Mouse (Mus musculus) retina, embryonic 14.5 days (tissue): Measurements from ENCODE around the gene Arrdc5.
"Not testable (repeated sequence)": the region's sequence is repeated elsewhere in the genome, so short reads cannot be mapped to it uniquely, and the experiment has no call there.

Experiments used
- DNase-seq: peaks from one replicate; pipeline ENCODE4 v3.0.0-alpha.2; 2015; ENCODE audit warnings: low spot score

Arrdc5 gene

GRCm38 (mm10) chr17:56277567-56277893 is 22.6 kb downstream of the Arrdc5 start:
- DNase-seq = no peak

- DNase-seq = peak; percentile 88
These were observed 23.2 kb downstream of the Arrdc5 start, which contains the start of gene Ticam1 for GRCm38 (mm10) chr17:56276643-56277566. TSS of gene Ticam1 (minus strand) at chr17:56276786.

GRCm38 (mm10) chr17:56275842-56276480 is 24.1 kb downstream of the Arrdc5 start:
- no peak for DNase-seq

DNA sequence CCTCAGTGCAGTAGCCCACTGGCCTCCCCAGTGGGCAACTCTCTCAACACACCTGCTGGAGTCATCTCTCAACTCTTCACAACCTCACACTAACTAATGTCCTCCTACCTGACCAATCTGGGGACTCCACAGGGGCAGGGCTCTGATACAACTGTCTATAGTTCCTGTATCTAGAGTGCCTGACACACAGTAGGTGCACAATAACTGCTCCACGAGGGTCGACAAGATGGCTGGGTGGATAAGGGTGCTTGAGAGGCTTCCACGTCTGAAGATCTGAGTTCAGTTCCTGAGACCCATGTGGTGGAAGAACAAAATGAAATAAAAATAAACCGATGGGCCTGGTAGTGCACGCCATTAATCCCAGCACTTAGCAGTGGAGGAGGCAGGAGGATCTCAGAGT is 26.1 kb downstream of the Arrdc5 start:
- no peak for DNase-seq

DNA sequence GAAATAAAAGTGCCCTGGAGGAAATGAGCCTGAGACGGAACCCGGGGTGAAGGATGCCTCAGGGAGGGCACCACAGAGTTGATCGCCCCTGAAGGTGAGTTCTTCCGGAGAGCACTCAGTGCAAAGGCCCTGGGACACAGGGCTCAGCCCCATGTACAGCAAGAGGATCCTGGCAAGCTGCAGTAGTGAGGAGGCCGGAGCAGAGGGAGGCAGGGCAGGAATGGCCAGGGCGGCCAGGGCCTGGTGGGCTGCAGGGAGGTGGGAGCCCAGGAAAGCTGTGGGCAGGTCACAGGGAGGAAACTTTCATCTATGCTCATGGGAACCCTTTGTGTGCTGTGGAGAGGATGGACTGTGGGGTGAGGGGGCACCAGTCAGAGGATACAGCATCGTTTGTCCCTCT is 26.6 kb downstream of the Arrdc5 start:
- no peak for DNase-seq

GRCm38 (mm10) chr17:56272644-56273043 is 27.4 kb downstream of the Arrdc5 start:
- no peak for DNase-seq

- DNase-seq = no peak
These were observed 28.4 kb downstream of the Arrdc5 start for GRCm38 (mm10) chr17:56271609-56272253.

DNA sequence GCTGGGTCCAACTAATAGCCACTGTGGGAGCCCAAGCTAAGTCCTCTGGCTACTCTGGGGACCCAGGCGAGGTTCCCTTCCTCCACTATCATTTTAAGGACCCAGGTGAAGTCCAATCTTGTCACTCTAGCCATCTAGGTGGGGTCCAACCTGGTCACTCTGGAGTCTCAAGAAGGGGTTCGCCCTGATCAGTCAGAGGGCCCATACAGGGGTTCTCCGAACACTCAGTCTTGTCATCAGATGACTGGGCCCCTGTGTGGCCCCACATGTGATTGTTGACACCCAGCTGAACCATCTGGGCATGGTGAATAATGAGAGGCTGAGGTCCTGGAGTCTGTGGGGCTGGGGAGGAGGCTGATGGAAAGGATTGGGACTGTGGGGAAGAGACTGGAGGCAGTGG is 30.3 kb downstream of the Arrdc5 start:
- DNase-seq = no peak

- peak; percentile 83 for DNase-seq
These were observed 30.9 kb downstream of the Arrdc5 start for GRCm38 (mm10) chr17:56269153-56269630.

DNA sequence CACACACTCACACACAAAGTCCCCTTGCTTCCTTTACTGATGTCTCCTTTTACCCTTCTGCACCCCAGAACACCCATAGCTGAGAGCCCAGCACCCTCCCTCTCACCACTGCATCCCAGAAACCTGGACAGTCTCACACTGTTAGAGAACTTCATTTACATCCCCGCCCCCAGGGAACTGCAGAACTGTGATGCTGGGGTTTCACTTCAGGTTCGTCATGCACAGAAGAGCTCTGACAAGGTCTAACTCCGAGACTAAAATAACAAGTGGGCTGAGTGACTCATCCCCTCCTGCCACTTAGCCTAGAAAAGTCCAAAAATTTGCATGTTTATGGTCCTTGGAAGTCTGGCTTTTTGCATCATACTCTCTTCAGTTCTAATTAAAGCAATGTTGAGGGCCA is 33.8 kb downstream of the Arrdc5 start:
- DNase-seq = no peak

- no peak for DNase-seq
These were observed 34.2 kb downstream of the Arrdc5 start for GRCm38 (mm10) chr17:56265869-56266268.

DNA sequence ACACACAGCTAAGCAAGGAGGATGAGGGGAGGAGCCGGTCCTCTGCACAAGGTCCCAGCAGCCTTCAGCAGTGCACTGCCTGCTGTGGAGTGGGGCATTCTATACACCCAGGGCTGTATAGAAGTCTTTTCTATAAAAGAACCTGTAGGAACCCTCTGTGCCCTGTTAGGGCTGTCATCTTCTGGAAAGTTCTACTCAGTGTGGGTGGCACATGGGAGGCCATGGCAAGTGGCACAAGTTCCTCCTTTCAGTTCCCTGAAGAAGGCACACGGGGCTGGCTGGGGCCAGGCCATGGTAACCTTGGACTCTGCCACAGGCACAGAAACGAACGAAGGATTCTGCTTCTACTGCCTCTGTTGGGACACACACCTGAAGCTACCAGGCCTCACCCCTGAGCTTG is 35.1 kb downstream of the Arrdc5 start:
- no peak for DNase-seq

DNA sequence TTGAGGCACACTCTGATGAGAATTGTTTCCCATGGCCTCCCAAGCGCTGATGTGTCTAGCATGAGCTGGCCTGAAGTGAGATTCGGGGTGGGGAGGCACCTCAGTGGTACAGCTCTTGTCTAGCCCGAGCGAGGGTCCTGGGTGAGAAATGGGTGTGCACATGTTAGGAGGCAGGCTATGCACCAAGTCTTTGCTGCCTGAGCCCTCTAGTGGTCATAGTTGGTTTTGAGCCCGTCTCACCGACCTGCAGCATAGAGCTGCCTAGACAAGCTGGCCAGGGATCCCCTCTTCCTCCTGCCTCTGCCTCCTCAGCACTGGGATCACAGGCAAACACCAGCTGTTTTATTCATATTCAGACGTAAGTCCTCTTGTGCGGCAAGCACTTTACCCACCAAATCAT is 36.1 kb downstream of the Arrdc5 start:
- DNase-seq = peak; percentile 87

DNA sequence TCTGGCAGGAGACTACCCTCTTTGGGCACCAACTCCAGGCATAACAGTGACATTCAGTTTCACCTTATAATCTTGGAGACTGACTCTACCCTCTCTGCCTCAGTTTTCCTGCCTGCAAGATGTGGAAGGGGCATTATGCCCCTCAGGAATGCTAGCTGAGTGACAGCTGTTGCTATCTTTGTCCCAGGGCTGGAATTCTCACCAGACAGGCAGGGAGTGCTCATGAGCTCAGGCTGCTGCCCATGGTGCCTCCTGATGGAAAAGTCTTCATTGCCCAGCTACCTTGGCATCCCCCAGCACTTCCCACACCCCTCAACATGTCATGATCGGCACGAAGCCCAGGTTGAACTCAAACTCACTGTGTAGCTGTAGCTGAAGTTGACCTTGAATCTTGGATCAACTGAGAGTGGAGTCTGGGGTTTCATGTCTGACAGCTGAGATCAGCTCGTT is 37.4 kb downstream of the Arrdc5 start:
- DNase-seq = no peak

DNA sequence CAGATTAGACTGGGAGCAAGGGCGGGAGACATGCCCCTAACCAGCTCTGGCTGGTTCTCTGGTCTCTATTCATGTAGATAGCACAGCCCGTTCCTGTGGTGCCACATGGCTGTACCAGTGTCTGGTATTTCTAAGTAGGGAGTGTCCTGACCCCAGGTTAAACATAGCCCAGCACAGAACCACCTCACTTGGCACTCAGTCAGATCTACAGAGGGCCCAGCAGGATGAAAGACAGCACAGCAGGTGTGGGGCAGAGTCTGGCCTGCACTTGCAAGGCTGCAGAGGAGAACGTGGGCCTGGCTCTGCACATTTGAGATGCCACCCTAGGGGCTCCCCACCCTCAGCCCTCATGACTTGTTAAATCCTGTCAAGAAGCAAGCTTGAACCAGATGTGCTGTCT is 38.9 kb downstream of the Arrdc5 start:
- DNase-seq = no peak

DNA sequence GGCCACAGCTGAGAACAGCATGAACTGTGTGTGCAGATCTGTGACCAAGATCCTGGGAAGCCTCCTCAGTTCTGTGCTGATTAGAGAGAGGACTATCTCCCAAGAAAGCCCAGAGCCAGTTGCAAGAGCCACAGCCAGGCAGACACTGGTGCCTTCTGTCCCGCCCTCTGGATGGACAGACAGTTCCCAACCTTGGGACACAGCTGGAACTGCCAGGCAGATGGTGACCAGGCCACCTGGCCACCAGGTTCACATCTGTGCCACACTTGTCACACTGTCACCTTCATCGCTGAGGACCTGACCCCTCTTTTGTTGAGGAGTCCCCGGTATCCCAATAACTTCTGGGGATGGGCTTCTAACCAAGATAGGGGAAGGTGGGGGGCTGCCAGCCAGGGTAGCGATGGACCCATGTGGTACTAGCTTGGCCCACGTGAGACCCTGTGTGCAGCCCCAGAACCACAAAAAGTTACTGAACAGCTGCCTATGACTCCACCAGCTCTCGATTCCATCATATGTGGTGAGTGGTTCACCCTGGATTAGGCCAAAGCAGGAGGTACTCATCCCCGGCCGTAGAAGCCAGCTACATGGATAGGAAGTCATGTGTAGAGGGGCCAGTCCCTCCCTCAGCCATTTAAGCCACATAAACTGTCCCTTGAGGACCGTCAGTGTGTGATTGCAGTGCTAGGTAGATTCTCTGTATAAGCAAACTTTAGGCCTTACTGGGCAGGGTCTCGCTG is 40.6 kb downstream of the Arrdc5 start:
- no peak for DNase-seq

- DNase-seq = not testable (repeated sequence)
These were observed 41.3 kb downstream of the Arrdc5 start for GRCm38 (mm10) chr17:56258812-56259211.

- DNase-seq = not testable (repeated sequence)
These were observed 41.8 kb downstream of the Arrdc5 start for GRCm38 (mm10) chr17:56258269-56258668.

- DNase-seq = no peak
These were observed 42.7 kb downstream of the Arrdc5 start for GRCm38 (mm10) chr17:56257181-56257894.

- peak; percentile 99 for DNase-seq
These were observed 43.7 kb downstream of the Arrdc5 start, which contains the start of gene Fem1a for GRCm38 (mm10) chr17:56256239-56256881. TSS of gene Fem1a (plus strand) at chr17:56256810.

- DNase-seq = peak; percentile 98
These were observed 44.2 kb downstream of the Arrdc5 start for GRCm38 (mm10) chr17:56255863-56256238.
